Mouse (Mus musculus) cerebellum, adult 11 months (tissue): ENCODE measurements around the gene Aoc2.

ENCODE experiments used
- DNase-seq: peaks from one replicate; pipeline ENCODE4 v3.0.0; 2022

Gene Aoc2

DNA sequence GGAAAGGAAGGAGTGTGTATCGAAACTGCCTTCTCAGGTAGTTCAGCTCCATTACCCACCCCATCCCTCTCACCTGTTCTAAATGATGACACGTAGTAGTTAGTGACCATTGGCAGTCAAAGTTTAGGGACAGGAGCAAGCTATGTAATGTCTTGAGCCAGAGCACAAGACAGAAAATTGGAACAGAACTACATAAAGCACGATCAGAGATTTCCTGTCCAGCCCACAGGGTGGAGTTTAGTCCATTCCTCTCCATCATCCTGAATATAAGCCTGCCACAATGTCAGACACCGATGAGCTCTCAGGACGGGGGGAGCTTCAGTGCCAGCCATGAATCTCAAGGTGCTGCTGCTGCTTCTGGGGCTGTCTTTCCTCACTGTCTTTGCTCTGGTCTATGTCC lies at the start of gene Aoc2:
TSS of gene Aoc2 (plus strand) at position 301 of the 400 bp plus-strand sequence.
- DNase-seq = no peak

DNA sequence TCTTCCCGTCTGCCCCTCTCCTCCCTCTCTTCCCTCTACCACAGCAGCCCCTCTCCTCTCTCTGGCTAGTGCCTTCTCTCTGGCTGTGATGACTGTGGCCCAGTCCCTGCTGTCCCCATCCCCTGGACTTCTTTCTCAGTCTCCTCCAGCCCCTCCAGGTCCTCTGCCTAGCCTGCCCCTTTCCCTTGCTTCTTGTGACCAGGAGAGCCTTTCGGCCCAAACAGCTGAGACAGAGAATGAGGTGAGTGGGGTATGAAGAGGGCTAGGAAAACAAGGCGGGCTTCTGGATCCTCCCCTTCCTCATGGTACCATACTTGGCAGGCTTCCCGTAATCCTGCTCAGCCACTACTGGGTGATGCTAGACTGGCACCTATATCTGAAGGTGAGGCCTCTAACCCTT lies 49.6 kb upstream of the Aoc2 start:
- DNase-seq = no peak

DNA sequence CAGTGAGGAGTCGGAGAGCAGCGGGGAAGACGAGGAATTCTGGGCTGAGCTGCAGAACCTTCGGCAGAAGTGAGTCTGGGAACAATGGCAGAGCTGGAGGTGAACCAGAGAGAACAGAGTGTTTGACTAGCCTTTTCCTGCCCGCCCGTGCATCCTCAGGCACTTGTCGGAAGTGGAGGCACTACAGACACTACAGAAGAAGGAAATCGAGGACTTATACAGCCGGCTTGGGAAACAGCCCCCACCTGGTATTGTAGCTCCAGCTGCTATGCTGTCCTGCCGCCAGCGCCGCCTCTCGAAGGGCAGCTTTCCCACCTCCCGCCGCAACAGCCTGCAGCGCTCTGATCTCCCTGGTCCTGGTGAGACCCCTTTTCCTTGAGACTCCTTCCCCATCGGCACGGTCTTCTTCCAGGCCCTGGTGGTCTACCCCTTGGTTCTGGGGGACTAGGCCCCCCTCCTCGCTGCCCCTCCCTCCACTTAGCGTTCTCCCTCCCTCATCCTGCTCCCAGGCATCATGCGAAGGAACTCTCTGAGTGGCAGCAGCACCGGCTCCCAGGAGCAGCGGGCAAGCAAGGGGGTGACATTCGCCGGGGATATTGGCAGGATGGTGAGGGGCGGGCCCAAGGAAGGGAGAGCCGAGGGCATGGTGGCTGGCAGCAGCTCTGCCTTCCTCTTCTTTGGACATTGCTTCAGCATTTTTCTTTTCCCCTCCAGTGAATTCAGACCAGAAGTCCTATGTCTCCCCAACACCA lies 48.4 kb upstream of the Aoc2 start:
- DNase-seq = no peak

DNA sequence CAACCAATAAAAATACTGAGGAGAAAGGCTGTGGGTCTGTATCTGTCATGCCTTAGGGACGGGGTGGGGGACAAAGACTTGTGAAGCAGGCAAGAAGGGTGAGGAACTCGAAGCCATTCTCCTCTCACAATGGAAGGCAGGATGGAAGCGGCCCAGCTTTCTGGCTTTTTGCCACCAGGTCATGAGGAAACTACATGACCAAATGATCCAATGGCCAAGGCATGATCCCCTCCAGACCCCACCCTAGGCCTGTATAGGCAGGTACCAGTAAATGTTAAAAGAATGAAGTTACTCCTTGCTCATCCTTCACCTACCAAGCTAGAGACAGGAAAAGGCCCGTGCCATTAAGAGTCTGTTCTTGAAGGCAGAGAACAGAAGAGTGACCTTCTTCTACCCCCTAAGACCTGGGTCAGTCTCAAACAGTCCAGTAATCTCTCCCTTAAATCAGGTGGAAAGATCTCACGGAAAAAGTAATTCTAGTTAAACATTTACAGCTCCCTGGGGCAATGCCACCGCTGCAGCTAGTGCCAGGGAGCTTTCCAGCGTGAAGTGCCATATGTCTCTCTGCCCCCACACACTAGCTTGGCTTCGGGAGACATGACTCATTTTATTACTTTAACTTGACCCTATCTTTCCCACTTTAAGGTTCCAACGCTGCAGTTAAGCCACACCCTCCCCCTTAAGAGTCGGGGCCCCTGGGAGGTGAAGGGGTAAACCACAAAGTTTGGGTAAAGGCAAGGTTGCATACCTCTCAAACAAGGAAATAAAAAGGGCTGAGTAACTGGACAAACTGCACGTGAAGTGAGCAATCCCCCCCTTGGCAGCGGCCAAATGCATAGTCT lies 47.3 kb upstream of the Aoc2 start:
- no peak for DNase-seq

DNA sequence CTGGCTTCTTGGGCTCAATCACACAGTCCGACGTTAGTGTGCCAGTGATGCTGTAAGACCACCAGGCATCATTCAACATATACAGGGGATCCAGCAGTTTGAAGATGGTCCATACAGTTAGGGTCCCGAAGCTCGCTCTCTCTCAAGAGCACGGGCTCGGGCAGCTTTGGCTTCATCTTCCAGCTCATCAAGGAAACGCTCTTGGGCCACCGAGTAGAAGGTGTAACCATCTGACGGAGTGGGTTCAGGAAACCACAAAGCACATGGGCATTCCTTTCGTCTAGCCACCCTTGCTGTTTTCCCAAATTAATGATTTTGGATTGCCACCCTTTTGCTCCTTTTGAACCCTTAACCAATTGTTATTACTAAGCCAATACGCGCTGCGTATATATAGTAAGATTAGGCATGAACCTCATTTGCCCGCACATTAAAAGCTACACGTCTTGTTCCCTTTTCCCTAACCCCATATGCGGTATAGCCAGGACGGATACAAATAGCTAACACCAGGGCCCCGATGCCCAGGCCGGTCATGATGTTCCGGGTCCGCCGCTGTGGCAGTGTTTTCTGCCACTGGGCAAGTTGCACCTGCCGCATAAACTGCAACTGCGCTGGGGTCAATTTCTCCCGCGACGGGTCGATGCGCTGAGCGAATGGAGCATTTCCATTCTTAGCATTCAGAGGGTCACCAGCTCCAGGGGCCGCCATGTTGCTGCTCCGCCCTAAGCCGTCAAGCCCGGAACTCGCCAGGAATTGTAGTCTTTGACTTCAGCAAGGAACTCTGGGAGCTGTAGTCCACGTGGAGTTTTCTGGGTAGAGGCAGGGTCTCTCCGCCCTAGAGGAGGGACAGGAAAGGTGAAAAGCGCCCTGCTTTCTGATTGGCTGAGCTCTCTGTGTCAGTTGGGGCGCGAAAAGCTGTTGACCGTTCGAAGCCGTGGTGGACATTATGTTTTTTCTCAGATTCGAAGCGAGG lies 46.4 kb upstream of the Aoc2 start, which contains the start of the genes Cntd1 and Coa3:
TSS of gene Cntd1 (plus strand) at position 790 of the 970 bp plus-strand sequence.
TSS of gene Coa3 (minus strand) at position 892 of the 970 bp plus-strand sequence.
- DNase-seq = peak; percentile 67

DNA sequence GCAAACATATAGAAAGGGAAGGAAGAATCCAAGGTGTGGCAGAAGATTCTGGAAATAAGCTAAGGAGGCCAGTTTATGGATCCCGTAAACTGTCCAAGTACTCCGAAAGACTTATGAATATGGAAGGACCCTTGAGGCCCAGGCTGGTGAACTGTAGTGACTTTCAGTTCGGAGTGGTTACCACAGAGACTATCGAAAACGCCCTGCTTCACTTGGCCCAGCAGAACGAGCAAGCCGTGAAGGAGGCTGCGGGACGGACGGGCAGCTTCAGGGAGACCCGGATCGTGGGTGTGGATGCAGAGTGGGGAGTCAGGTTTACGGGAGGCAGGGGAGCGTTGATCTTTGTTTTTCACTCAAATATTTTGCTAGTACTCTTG lies 45.7 kb upstream of the Aoc2 start:
- DNase-seq = no peak

DNA sequence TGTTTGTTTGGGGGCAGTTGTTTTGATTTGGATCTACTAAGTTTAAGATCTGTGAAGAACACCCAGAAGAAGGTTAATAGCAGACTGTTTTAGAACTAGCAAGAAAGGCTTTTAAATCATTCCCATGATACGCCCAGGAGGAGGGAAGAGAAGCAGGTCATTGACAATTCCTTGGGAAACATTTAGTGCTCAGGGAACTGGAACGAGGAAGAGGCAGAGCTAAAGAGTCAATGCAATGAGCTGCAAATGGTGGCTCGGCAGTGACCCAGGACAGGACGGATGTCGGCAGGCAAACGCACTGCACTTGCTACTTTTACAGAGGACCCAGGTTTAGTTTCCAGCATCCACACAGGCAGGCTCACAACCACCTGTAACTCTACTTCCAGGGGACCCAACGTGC lies 44.0 kb upstream of the Aoc2 start:
- no peak for DNase-seq

DNA sequence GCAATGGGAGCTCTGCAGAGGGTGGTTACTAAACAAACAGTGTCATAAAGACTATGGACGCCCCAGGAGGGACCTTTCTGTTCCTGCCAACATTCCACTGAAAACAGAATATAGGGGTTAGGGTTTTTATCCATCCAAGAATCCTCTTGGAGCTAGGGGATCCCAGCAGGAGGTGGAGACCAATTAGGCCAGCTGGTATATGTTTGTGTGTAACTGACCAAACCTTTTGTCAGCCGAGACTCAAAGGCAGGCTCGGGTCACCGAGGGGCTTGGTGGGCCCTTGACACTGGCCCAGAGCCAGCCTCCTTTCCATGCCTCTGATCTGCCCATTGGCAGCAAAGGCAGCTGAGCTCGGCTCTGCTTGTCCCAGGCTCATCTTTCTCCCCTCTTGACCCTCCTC lies 42.0 kb upstream of the Aoc2 start:
- no peak for DNase-seq

DNA sequence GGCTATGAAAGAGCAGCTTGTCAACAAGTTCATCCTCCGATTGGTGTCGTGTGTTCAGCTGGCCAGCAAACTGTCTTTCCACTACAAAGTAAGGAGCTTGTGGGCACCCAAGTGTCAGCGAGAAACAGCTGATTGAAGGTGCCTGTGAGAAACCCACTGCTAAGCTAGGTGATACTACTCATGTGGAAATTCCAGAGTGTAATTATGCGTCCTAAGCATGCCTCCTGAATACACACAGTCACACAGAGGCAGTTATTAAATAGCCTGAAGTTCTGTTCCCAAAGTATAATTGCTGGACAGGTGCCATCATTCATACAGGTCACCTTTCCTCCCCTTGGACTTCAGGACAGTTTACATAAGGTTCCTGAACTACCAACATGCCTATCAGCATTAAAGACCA lies 41.1 kb upstream of the Aoc2 start:
- DNase-seq = no peak

DNA sequence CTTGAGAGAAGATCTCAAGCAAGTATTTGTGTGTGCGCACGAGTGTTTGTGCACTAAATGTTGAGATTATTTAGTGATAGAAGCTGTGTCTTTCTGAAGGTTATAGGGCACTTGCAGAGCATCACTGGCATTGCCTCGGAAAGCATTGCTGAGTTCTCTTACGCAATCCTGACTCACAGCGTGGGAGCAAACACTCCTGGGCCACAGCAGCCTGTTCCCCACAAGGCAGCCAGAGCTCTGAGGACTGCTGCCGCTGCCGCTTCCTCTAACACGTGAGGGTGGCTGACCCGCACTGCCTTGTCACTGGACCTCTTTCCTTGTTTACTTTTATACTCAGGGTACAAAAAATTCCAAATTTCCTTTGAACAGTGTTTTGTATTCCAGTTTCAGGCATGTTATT lies 37.6 kb upstream of the Aoc2 start:
- no peak for DNase-seq

DNA sequence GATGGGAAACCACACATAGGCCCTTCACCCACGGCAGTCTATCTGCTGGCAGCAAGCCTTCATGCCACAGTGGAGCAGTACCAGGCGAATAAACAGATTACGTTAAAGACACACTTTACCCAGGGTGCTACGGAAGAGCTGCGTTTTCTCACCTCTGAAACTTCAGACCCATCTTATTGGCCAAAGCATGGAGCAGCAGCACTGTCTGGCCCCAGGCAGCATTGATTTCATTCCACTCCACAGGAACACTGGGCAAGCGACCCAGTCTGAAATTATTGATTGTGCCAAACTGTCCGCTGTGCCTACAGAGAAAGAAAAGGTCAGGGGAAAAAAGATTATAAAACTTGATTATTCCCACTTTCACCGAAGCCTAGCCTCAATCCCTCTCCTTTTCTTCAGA lies 33.6 kb upstream of the Aoc2 start:
- DNase-seq = no peak

DNA sequence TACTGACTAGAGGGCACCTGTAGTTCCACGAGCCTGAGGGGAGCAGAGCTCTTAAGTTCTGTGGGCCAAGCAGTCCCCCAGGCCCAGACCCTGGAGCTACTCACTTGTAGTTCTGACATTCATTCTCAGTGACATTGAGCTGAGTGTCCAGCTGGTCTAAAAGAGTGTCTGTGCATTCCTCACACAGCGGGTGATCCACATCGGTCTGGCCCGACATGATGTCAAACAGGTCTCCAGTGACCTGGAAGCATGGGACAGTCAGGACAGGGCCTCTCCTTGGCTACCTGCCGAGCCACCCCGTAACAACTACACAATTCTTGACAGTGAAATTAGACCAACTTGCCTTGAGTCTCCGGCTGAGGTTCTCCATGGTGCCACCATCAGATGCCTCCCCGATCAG lies 29.7 kb upstream of the Aoc2 start:
- no peak for DNase-seq

DNA sequence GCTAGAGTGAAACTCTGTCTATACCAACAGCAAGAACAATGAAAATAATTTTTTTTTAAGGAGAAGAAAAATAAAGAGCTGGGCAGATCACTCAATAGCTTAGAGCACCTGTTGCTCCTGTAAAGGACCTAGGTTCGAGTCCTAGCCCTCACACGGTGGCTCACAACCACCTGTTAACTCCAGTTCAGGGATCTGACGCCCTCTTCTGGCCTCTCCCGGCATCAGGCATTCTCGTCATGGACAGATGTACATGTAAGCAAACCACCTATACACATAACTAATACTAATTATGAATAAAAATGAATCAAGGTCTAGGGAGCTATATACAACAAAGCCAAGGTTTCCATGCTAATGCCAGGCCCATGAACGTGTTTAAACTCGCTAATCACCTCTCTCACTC lies 24.0 kb upstream of the Aoc2 start:
- DNase-seq = no peak

DNA sequence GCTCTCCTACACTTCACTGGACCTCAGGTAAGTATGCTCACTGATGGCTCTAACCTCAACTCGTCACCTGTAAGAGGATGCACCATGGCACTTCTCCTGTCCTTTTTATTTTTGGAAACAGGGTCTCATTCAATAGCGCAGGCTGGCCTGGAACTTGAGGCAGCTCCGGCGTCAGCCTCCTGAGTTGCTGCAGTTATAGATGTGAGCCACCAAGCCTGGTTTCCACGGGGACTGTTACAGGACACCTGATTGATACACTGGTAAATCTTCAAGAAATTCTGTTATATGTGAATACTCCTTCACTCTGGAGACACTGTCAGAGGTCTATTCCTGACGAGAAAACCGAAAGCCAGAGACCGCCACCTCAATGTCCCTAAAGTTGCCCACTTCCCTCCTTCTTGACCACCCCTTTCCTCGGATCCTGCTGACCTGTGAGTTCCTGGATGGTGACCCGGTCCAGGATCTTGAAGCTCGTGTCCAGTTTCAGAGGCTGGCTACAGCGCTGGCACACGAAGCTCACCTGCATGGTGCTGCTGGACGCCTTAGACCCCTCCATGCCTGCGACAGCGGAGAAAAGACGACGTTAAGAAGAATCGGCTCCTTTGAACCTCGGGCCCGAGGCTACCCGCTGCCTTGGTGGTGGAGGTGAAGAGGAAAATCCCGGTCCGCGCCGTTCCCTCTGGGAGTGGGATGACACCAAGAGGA lies 23.4 kb upstream of the Aoc2 start:
- DNase-seq = no peak

DNA sequence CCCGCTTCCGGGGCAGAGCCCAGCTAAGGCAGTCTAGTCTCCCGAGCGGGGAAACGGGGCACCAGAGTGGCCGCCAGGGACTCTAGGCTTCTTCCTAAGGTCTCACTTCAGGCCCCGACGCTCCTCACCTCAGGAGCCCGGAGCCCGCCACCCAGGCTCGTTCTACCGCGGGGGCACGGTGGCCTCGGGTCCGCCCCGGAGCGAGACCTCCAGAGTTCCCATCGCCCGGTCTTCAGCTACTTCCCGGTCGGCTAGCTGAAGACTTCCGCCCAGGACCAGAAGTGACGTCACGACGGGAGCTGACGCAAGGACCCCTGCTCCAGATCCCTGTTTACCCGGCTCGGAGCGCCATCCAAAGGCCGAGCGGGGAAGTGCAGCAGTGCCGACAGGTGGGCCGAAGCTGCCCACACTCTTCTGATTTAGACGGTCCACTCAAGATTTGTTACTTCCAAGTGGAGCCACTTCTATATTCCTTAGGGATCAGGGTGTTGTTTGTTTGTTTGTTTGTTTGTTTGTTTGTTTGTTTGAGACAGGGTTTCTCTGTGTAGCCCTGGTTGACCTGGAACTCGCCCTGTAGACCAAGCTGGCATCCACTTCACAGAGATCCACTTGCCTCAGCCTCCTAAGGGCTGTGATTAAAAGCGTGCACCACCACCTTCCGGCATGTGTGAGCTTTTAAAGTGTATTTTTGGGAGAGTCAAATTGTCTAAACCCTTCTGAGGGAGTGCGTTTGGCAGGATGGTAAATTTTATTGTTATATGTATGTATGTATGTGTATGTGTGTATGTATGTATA lies 22.7 kb upstream of the Aoc2 start, which contains the start of gene Becn1:
TSS of gene Becn1 (minus strand) at position 283 of the 795 bp plus-strand sequence.
- DNase-seq = peak; percentile 95

DNA sequence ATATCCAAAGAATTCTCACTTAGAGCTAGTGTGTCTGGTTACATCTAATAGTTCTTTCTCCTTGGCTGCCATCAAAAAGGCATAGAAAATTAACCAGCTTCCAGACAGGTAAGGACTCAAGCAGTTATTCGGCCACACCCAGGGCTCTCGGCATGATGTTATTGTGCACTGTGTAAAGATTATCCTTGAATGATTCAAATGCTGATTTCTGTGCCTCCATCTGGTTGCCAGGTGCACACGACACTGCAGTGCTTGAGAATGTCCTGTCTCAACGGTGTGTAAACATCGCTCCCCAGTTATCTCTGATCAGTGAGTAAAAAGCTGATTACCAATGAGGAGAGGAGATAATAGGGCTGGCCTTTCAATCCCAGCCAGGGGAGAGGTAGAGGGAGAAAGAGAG lies 17.1 kb upstream of the Aoc2 start:
- no peak for DNase-seq

DNA sequence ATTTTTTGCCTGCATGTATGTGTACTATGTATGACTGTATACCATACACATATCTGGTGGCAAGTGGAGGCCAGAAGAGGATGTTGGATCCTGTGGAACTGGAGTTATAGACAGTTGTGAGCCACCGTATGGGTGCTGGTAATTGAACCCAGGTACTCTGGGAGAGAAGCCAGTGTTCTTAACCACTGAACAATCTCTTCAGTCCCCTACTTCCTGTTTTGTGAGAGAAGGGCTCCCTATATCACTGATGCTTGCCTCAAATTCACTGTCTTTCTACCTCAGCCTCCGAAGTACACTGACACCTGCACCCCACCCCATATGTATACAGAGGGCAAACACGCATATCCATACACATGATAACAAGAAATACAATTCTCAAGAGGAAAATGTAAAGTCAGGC lies 13.8 kb upstream of the Aoc2 start:
- no peak for DNase-seq

DNA sequence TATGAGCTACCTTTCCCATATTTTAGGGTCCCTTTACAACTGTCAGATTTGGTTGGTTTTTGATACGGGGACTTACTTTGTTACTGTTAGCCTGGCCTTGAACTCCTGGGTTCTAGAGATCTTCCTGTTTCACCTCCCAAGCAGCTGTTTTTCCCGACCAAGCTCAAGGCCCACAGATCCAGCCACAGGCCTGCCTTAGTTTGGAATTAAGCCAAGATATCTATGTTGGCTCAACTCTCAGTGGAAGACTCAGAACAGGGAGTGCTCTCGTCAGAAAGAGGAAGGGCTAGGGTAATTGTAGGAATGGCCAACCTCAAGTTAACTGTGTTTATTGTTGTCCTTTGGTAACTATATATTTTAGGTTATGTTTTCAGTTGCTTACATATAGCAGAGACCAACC lies 12.7 kb upstream of the Aoc2 start:
- DNase-seq = no peak

DNA sequence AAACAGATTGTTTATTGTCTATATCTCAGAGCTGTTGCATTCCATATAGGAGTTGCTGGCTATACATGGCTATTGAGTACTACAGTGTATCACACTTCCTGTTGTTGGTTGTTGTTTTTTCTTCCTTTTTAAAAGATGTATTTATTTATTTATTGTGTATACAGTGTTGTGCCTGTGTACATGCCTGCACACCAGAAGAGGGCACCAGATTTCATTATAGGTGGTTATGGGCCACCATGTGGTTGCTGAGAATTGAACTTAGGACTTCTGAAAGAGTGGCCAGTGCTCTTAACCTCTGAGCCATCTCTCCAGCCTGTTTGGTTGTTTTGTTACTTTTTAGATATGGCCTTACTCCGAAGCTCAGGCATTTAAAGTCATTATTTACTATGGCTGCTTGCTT lies 10.3 kb upstream of the Aoc2 start:
- no peak for DNase-seq

DNA sequence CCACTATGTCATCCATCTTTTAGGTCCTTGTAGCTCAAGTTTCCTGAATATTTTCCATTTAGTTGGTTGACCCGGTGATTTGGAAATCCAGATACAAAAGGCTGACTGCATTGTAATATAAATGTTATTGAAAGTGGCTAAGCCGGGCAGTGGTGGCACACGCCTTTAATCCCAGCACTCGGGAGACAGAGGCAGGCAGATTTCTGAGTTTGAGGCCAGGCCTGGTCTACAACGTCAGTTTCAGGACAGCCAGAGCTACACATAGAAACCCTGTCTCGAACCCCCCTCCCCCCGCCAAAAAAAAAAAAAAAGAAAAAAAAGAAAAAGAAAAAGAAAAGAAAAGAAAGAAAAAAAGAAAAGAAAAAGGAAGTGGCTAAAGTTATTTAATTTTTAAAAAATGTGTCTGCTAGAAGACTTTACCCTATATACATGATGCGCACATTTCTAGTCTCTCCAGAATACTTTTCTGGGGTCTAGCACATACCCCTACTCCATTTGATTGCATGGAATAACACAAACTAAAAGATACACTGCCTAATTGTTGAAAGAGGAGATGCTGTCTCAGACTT lies 9.7 kb upstream of the Aoc2 start:
- DNase-seq = no peak
